Mouse (Mus musculus): ENCODE results near the gene Coil.

- no peak for TF ChIP-seq CTCF (IDR thresholded peaks at IDR 0.05; ENCODE audit: low read depth)
- no peak for TF ChIP-seq EP300 (optimal IDR thresholded peaks at IDR 0.05)
Measured at GRCm38 (mm10) chr11:88931692-88932530, 38.1 kb upstream of the Coil start.

All from stomach, postnatal 0 days (tissue).